Mouse (Mus musculus): ENCODE measurements around the gene Dgkh. TPM values are rescaled to one million over a fixed set of nuclear protein-coding genes. Genes with fewer than 3 reads are reported as not detected.
"Not testable (repeated sequence)": the region's sequence is repeated elsewhere in the genome, so short reads cannot be mapped to it uniquely, and the experiment has no call there.

Gene Dgkh
- total and polyA plus RNA-seq, 2 experiments from 2014 or later: 1.2 to 4.7 TPM

DNA sequence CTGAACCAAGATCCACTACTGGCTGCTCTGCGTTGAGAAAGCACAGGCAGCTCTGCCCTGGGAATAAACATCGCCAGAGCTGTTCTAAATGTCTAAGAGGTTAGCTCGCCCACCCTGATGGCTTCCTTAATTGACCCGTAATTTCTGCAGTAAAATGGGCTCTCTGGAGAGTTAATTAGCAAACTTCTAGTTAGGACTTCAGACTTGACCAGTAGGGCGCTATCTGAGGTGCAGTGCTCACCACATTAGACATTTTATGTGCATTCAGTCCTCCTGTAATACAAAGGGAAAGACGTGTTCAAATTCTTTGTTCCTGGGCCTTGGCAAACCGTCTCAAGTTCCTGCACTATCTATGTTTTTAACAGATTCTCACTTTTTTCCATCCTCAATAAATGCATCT is 169.4 kb downstream of the Dgkh start:
- no peak overlapping the region for H3K4me3 ChIP-seq (ENCODE audit: low read depth, low read length)
- H3K4me1 ChIP-seq (ENCODE audit: control insufficient read depth, insufficient read depth): no peaks in the 10 kb centered on the region
- TF ChIP-seq CTCF (IDR thresholded peaks at IDR 0.05; ENCODE audit: low read depth) (no peak), EP300 (IDR thresholded peaks at IDR 0.05; ENCODE audit: low read depth) (no peak)
- H3K4me2 ChIP-seq (ENCODE audit: low read depth, low read length): no peak overlapping the region
- ATAC-seq (ENCODE audit: insufficient read depth, low read depth): no peak
- H3K9ac ChIP-seq (replicated peaks; ENCODE audit: low read depth, low read length): no peak overlapping the region
- H3K36me3 ChIP-seq (replicated peaks; ENCODE audit: control insufficient read depth, insufficient read depth, low read length): peaks cover 15% of the 10 kb centered on the region; the same call in 1 of the 2 replicates
- no peak for DNase-seq (ENCODE audit: low spot score)
- no peaks in the 10 kb centered on the region for H3K9me3 ChIP-seq (replicated peaks; ENCODE audit: control insufficient read depth, low read length)
- 90% methylated on average over 7 of the region's 7 CpGs for WGBS
- H3K27ac ChIP-seq (ENCODE audit: low read depth): no peak overlapping the region
- no peaks in the 10 kb centered on the region for H3K27me3 ChIP-seq (ENCODE audit: control insufficient read depth, insufficient read depth, low read length)

DNA sequence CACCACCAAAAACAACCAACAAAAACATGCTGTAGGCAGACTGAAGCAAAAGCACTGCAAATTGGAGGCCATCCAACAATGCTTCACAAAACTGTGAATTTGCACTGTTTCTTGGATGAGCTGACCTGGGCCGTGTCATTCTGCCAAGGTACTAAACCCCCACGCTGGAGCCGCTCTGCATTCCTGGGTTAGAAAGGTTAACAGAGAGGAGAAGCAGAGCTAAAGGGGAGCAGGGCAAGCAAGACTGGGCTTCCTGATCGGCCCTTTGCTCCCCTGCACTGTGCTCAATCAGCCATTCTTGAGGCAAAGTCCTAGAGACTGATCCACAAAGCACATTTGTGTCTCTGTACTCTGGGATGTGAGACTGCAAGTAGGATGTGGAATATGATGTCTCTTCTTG is 170.5 kb downstream of the Dgkh start:
- no peak overlapping the region for H3K9ac ChIP-seq (replicated peaks; ENCODE audit: low read depth, low read length)
- no peak for DNase-seq (ENCODE audit: low spot score)
- TF ChIP-seq EP300 (IDR thresholded peaks at IDR 0.05; ENCODE audit: low read depth) (no peak), CTCF (IDR thresholded peaks at IDR 0.05; ENCODE audit: low read depth) (no peak)
- no peak overlapping the region for H3K4me3 ChIP-seq (ENCODE audit: low read depth, low read length)
- no peak overlapping the region for H3K27ac ChIP-seq (ENCODE audit: low read depth)
- H3K27me3 ChIP-seq (ENCODE audit: control insufficient read depth, insufficient read depth, low read length): no peaks in the 10 kb centered on the region
- H3K36me3 ChIP-seq (replicated peaks; ENCODE audit: control insufficient read depth, insufficient read depth, low read length): 0 out of 2 replicates have a peak, but pooled peaks cover 4% of the 10 kb centered on the region
- no peaks in the 10 kb centered on the region for H3K9me3 ChIP-seq (replicated peaks; ENCODE audit: control insufficient read depth, low read length)
- no peak for ATAC-seq (ENCODE audit: insufficient read depth, low read depth)
- no peaks in the 10 kb centered on the region for H3K4me1 ChIP-seq (ENCODE audit: control insufficient read depth, insufficient read depth)
- 61% methylated on average over 4 of the region's 4 CpGs for WGBS
- no peak overlapping the region for H3K4me2 ChIP-seq (ENCODE audit: low read depth, low read length)

DNA sequence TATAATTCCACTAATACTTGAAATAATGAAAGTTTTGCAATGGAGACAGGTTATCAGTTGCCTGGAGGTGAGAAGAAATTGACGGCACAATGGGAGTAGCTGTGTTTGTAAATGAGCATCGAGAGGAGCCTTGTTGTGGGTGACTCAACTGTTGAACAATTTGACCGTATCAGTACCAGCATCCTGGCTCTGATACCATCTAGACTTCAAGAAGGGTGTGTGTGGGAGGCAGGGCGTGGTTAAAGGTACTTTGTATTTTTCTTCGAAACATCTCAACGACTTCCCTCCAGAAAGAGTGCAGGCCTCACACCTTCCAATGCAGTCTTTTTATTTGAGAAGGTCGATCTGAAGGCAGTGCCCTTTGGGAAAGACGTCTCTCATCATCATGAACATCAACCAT is 173.5 kb downstream of the Dgkh start:
- no peak overlapping the region for H3K4me3 ChIP-seq (ENCODE audit: low read depth, low read length)
- TF ChIP-seq EP300 (IDR thresholded peaks at IDR 0.05; ENCODE audit: low read depth): no peak
- TF ChIP-seq CTCF (IDR thresholded peaks at IDR 0.05; ENCODE audit: low read depth): no peak
- no peak overlapping the region for H3K4me2 ChIP-seq (ENCODE audit: low read depth, low read length)
- H3K27me3 ChIP-seq (ENCODE audit: control insufficient read depth, insufficient read depth, low read length): no peaks in the 10 kb centered on the region
- DNase-seq (ENCODE audit: low spot score) (no peak), ATAC-seq (ENCODE audit: insufficient read depth, low read depth) (no peak)
- no peak overlapping the region for H3K27ac ChIP-seq (ENCODE audit: low read depth)
- H3K9ac ChIP-seq (replicated peaks; ENCODE audit: low read depth, low read length): no peak overlapping the region
- WGBS: 78% methylated on average over 8 of the region's 8 CpGs
- no peaks in the 10 kb centered on the region for H3K9me3 ChIP-seq (replicated peaks; ENCODE audit: control insufficient read depth, low read length)
- H3K4me1 ChIP-seq (ENCODE audit: control insufficient read depth, insufficient read depth): no peaks in the 10 kb centered on the region
- no peaks in the 10 kb centered on the region for H3K36me3 ChIP-seq (replicated peaks; ENCODE audit: control insufficient read depth, insufficient read depth, low read length)

DNA sequence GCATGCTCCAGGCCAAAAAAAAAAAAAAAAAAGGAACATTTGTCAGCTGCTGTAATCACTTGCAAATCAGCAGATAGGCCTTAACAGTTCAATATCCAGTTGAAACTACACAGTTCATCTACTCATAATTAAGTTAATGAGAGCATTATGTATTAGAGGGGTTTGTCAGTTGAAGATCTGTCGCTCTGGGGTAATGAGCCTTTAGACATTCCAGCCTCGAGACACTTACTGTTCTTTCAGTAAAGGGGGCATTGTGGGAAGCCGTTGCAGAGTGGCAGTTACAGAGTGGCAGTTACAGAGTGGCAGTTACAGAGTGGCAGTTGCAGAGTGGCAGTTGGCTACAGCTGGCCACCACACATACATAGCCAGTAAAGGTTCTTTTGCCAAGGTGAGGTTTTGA is 177.7 kb downstream of the Dgkh start:
- not testable (repeated sequence) for H3K4me1 ChIP-seq (ENCODE audit: control insufficient read depth, insufficient read depth); H3K27ac ChIP-seq (ENCODE audit: low read depth); H3K9ac ChIP-seq (replicated peaks; ENCODE audit: low read depth, low read length); DNase-seq (ENCODE audit: low spot score); H3K36me3 ChIP-seq (replicated peaks; ENCODE audit: control insufficient read depth, insufficient read depth, low read length); H3K4me2 ChIP-seq (ENCODE audit: low read depth, low read length); H3K9me3 ChIP-seq (replicated peaks; ENCODE audit: control insufficient read depth, low read length); H3K27me3 ChIP-seq (ENCODE audit: control insufficient read depth, insufficient read depth, low read length); ATAC-seq (ENCODE audit: insufficient read depth, low read depth); H3K4me3 ChIP-seq (ENCODE audit: low read depth, low read length)
- WGBS: 74% methylated on average over 3 of the region's 3 CpGs

DNA sequence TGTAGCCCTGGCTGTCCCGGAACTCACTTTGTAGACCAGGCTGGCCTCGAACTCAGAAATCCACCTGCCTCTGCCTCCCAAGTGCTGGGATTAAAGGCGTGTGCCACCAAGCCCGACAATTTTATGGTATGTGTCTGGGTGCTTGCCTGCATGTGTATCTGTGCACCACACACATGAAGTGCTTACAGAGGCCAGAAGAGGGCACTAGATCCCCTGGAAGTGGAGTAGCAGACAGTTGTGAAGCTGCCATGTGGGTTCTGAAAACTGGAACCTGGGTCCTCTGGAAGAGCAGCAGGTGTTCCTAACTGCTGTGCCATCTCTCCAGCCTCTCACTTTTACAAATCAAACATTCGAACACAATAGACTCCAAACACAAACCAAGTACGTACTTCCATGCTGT is 178.9 kb downstream of the Dgkh start:
- Histone ChIP-seq H3K27me3 (ENCODE audit: control insufficient read depth, insufficient read depth, low read length) (no peaks in the 10 kb centered on the region), H3K27ac (ENCODE audit: low read depth) (no peak overlapping the region), H3K4me1 (ENCODE audit: control insufficient read depth, insufficient read depth) (peaks cover 4% of the 10 kb centered on the region; the same call in 1 of the 2 replicates), H3K4me3 (ENCODE audit: low read depth, low read length) (no peak overlapping the region), H3K36me3 (replicated peaks; ENCODE audit: control insufficient read depth, insufficient read depth, low read length) (no peaks in the 10 kb centered on the region), H3K4me2 (ENCODE audit: low read depth, low read length) (no peak overlapping the region), H3K9ac (replicated peaks; ENCODE audit: low read depth, low read length) (no peak overlapping the region), H3K9me3 (replicated peaks; ENCODE audit: control insufficient read depth, low read length) (no peaks in the 10 kb centered on the region)
- TF ChIP-seq CTCF (IDR thresholded peaks at IDR 0.05; ENCODE audit: low read depth): no peak
- TF ChIP-seq EP300 (IDR thresholded peaks at IDR 0.05; ENCODE audit: low read depth): no peak
- ATAC-seq (ENCODE audit: insufficient read depth, low read depth) (no peak), DNase-seq (ENCODE audit: low spot score) (no peak)
- 96% methylated on average over 6 of the region's 6 CpGs for WGBS

DNA sequence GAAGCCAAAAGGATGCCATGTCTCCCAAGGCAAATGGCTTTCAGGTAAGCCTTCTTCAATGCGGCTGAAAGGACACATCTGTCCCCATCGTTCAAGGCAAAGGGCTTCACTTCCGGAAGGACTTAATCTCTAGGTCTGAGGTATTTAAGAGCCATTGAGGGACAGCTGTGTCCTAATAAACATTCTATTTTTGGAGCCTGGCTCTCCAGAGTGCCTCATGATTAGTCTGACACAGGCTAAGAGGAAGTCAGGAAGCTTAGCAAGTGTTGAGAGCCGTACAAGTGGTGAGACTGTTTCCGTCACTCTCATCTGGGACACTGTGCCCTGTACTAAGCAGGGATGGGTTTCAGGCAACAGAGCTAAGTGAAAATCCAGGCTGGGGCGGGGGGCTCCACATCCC is 183.8 kb downstream of the Dgkh start:
- H3K27ac ChIP-seq (ENCODE audit: low read depth): peak overlapping the region; percentile 88
- 13% methylated on average over 6 of the region's 6 CpGs for WGBS
- peak; percentile 98 for ATAC-seq (ENCODE audit: insufficient read depth, low read depth)
- H3K4me3 ChIP-seq (ENCODE audit: low read depth, low read length): no peak overlapping the region
- DNase-seq (ENCODE audit: low spot score): peak; percentile 93
- no peaks in the 10 kb centered on the region for H3K9me3 ChIP-seq (replicated peaks; ENCODE audit: control insufficient read depth, low read length)
- H3K4me2 ChIP-seq (ENCODE audit: low read depth, low read length): peak overlapping the region; percentile 26; the same call in 1 of the 2 replicates
- H3K4me1 ChIP-seq (ENCODE audit: control insufficient read depth, insufficient read depth): peaks cover 13% of the 10 kb centered on the region
- TF ChIP-seq EP300 (IDR thresholded peaks at IDR 0.05; ENCODE audit: low read depth) (peak; percentile 83), CTCF (IDR thresholded peaks at IDR 0.05; ENCODE audit: low read depth) (no peak)
- no peaks in the 10 kb centered on the region for H3K36me3 ChIP-seq (replicated peaks; ENCODE audit: control insufficient read depth, insufficient read depth, low read length)
- no peaks in the 10 kb centered on the region for H3K27me3 ChIP-seq (ENCODE audit: control insufficient read depth, insufficient read depth, low read length)
- H3K9ac ChIP-seq (replicated peaks; ENCODE audit: low read depth, low read length): no peak overlapping the region

Data from heart, postnatal 0 days (tissue).